Mouse (Mus musculus) megakaryocyte, embryonic 14.5 days (primary cell): ENCODE measurements at regions not wholly inside any gene's neighbourhood (a gene's known extent, or its start where the extent isn't known, plus 50 kb on each side); places are given as distances from the start of the nearest gene placed in this dataset.

Source experiments
- H3K27me3 ChIP-seq: replicated peaks from 2 replicates; pipeline ENCODE3; 2012; ENCODE audit warnings: inconsistent platforms
- H3K36me3 ChIP-seq: replicated peaks from 2 replicates; pipeline ENCODE3; 2012; ENCODE audit warnings: low read length, inconsistent platforms, mixed read lengths
- H3K4me1 ChIP-seq: 2 replicates; pipeline ENCODE4 v1.6.1; 2012; ENCODE audit warnings: inconsistent platforms
- H3K4me3 ChIP-seq: replicated peaks from 2 replicates; pipeline ENCODE3; 2012; ENCODE audit warnings: moderate library complexity, mild to moderate bottlenecking, inconsistent platforms
- H3K9me3 ChIP-seq: 2 replicates; pipeline ENCODE4 v1.6.1; 2012; ENCODE audit warnings: inconsistent platforms
- FLI1 ChIP-seq: IDR thresholded peaks from 2 replicates; pipeline ENCODE4 v1.6.1; 2012; ENCODE audit warnings: low read length, inconsistent platforms, mixed read lengths
- GATA1 ChIP-seq: IDR thresholded peaks from 3 replicates; pipeline ENCODE4 v1.6.1; 2012; ENCODE audit warnings: mixed read lengths, low read length, inconsistent platforms, borderline replicate concordance

- TF ChIP-seq GATA1 (no peak), FLI1 (no peak)
- Histone ChIP-seq H3K4me3 (no peak overlapping the region), H3K9me3 (no peaks in the 10 kb centered on the region)
Measured at GRCm38 (mm10) chr5:101024796-101025195, 179.3 kb downstream of the Gpat3 start.

GRCm38 (mm10) chr5:101023784-101024183, 178.3 kb downstream of the Gpat3 start:
- TF ChIP-seq FLI1 (no peak), GATA1 (no peak)
- Histone ChIP-seq H3K27me3 (no peaks in the 10 kb centered on the region), H3K4me1 (no peaks in the 10 kb centered on the region), H3K36me3 (no peaks in the 10 kb centered on the region), H3K4me3 (no peak overlapping the region), H3K9me3 (no peaks in the 10 kb centered on the region)

More at GRCm38 (mm10) chr5:101024796-101025195, 179.3 kb downstream of the Gpat3 start:
- H3K27me3 ChIP-seq: no peaks in the 10 kb centered on the region
- H3K36me3 ChIP-seq: no peaks in the 10 kb centered on the region
- no peaks in the 10 kb centered on the region for H3K4me1 ChIP-seq

GRCm38 (mm10) chr5:101020784-101021183, 175.3 kb downstream of the Gpat3 start:
- TF ChIP-seq FLI1: no peak
- TF ChIP-seq GATA1: no peak
- Histone ChIP-seq H3K27me3 (no peaks in the 10 kb centered on the region), H3K36me3 (no peaks in the 10 kb centered on the region), H3K9me3 (no peaks in the 10 kb centered on the region), H3K4me3 (no peak overlapping the region), H3K4me1 (no peaks in the 10 kb centered on the region)

GRCm38 (mm10) chr5:101013844-101014243, 168.3 kb downstream of the Gpat3 start:
- no peaks in the 10 kb centered on the region for H3K4me1 ChIP-seq
- H3K27me3 ChIP-seq: no peaks in the 10 kb centered on the region
- H3K9me3 ChIP-seq: no peaks in the 10 kb centered on the region
- H3K36me3 ChIP-seq: no peaks in the 10 kb centered on the region
- H3K4me3 ChIP-seq: no peak overlapping the region
- TF ChIP-seq GATA1 (no peak), FLI1 (no peak)

GRCm38 (mm10) chr5:101005216-101005615, 159.7 kb downstream of the Gpat3 start:
- peaks cover 2% of the 10 kb centered on the region; the same call in 1 of the 2 replicates for H3K9me3 ChIP-seq
- no peaks in the 10 kb centered on the region for H3K4me1 ChIP-seq
- no peak overlapping the region for H3K4me3 ChIP-seq
- no peak for TF ChIP-seq GATA1
- TF ChIP-seq FLI1: no peak
- no peaks in the 10 kb centered on the region for H3K36me3 ChIP-seq
- H3K27me3 ChIP-seq: no peaks in the 10 kb centered on the region

GRCm38 (mm10) chr5:101000436-101000835, 154.9 kb downstream of the Gpat3 start:
- Histone ChIP-seq H3K9me3 (peaks cover 2% of the 10 kb centered on the region; the same call in 1 of the 2 replicates), H3K4me1 (no peaks in the 10 kb centered on the region), H3K27me3 (no peaks in the 10 kb centered on the region), H3K4me3 (no peak overlapping the region), H3K36me3 (no peaks in the 10 kb centered on the region)
- no peak for TF ChIP-seq FLI1
- no peak for TF ChIP-seq GATA1

- Histone ChIP-seq H3K36me3 (no peaks in the 10 kb centered on the region), H3K9me3 (no peaks in the 10 kb centered on the region), H3K4me1 (no peaks in the 10 kb centered on the region), H3K27me3 (no peaks in the 10 kb centered on the region), H3K4me3 (no peak overlapping the region)
- TF ChIP-seq FLI1: no peak
- TF ChIP-seq GATA1: no peak
Measured at GRCm38 (mm10) chr5:100992365-100992764, 146.9 kb downstream of the Gpat3 start.

- Histone ChIP-seq H3K36me3 (no peaks in the 10 kb centered on the region), H3K27me3 (no peaks in the 10 kb centered on the region), H3K9me3 (no peaks in the 10 kb centered on the region), H3K4me3 (no peak overlapping the region), H3K4me1 (no peaks in the 10 kb centered on the region)
- TF ChIP-seq FLI1 (no peak), GATA1 (no peak)
Measured at GRCm38 (mm10) chr5:100991626-100992025, 146.1 kb downstream of the Gpat3 start.

GRCm38 (mm10) chr5:100982573-100982936, 137.0 kb downstream of the Gpat3 start:
- Histone ChIP-seq H3K36me3 (no peaks in the 10 kb centered on the region), H3K4me1 (no peaks in the 10 kb centered on the region), H3K27me3 (no peaks in the 10 kb centered on the region), H3K4me3 (no peak overlapping the region), H3K9me3 (0 out of 2 replicates have a peak, but pooled peaks cover 3% of the 10 kb centered on the region)
- no peak for TF ChIP-seq GATA1
- TF ChIP-seq FLI1: no peak

- Histone ChIP-seq H3K9me3 (0 out of 2 replicates have a peak, but pooled peaks cover 3% of the 10 kb centered on the region), H3K36me3 (no peaks in the 10 kb centered on the region), H3K4me1 (no peaks in the 10 kb centered on the region), H3K27me3 (no peaks in the 10 kb centered on the region), H3K4me3 (no peak overlapping the region)
- TF ChIP-seq GATA1 (no peak), FLI1 (no peak)
Measured at GRCm38 (mm10) chr5:100981849-100982572, 136.5 kb downstream of the Gpat3 start.

GRCm38 (mm10) chr5:100976736-100977135, 131.2 kb downstream of the Gpat3 start:
- H3K4me1 ChIP-seq: no peaks in the 10 kb centered on the region
- TF ChIP-seq FLI1 (no peak), GATA1 (no peak)
- H3K36me3 ChIP-seq: no peaks in the 10 kb centered on the region
- no peak overlapping the region for H3K4me3 ChIP-seq
- H3K27me3 ChIP-seq: no peaks in the 10 kb centered on the region
- H3K9me3 ChIP-seq: peaks cover 13% of the 10 kb centered on the region
